Mouse (Mus musculus): ENCODE measurements around the gene Zc2hc1b. TPM values are rescaled to one million over a fixed set of nuclear protein-coding genes. Genes with fewer than 3 reads are reported as not detected.

Gene Zc2hc1b
- total and polyA plus RNA-seq, 3 experiments: not detected

- WGBS: 85% methylated on average over 9 of the region's 9 CpGs
- Histone ChIP-seq H3K79me2 (replicated peaks; ENCODE audit: control insufficient read depth, insufficient read depth, low read length) (no peaks in the 10 kb centered on the region), H3K27me3 (ENCODE audit: control insufficient read depth, insufficient read depth, low read length) (no peaks in the 10 kb centered on the region), H3K36me3 (ENCODE audit: control insufficient read depth, insufficient read depth, low read length) (no peaks in the 10 kb centered on the region; the same call in 1 of the 2 replicates), H3K27ac (no peak overlapping the region), H3K4me1 (ENCODE audit: control insufficient read depth, insufficient read depth, low read length) (no peaks in the 10 kb centered on the region), H3K9ac (ENCODE audit: low read depth, low read length) (no peak overlapping the region), H3K4me3 (no peak overlapping the region)
- DNase-seq: no peak
- intact Hi-C loops (cut with DNase I): no loop called here
- no peak for TF ChIP-seq CTCF (IDR thresholded peaks at IDR 0.05)
- no peak for TF ChIP-seq EP300 (IDR thresholded peaks at IDR 0.05; ENCODE audit: insufficient read depth, low read depth, low read length)
- TF ChIP-seq POLR2A (IDR thresholded peaks at IDR 0.05; ENCODE audit: insufficient read depth, low read depth, low read length): no peak
Measured at GRCm38 (mm10) chr10:13212326-13212725, 34.5 kb upstream of the Zc2hc1b start.

GRCm38 (mm10) chr10:13209930-13210637 lies 32.3 kb upstream of the Zc2hc1b start:
- Histone ChIP-seq H3K4me3 (no peak overlapping the region), H3K4me1 (ENCODE audit: control insufficient read depth, insufficient read depth, low read length) (no peaks in the 10 kb centered on the region), H3K27me3 (ENCODE audit: control insufficient read depth, insufficient read depth, low read length) (no peaks in the 10 kb centered on the region), H3K36me3 (ENCODE audit: control insufficient read depth, insufficient read depth, low read length) (no peaks in the 10 kb centered on the region; the same call in 1 of the 2 replicates), H3K79me2 (replicated peaks; ENCODE audit: control insufficient read depth, insufficient read depth, low read length) (no peaks in the 10 kb centered on the region), H3K27ac (no peak overlapping the region), H3K9ac (ENCODE audit: low read depth, low read length) (no peak overlapping the region)
- TF ChIP-seq EP300 (IDR thresholded peaks at IDR 0.05; ENCODE audit: insufficient read depth, low read depth, low read length) (no peak), CTCF (IDR thresholded peaks at IDR 0.05) (no peak)
- no peak for DNase-seq
- 56% methylated on average over 8 of the region's 8 CpGs for WGBS
- intact Hi-C loops (cut with DNase I): no loop called here

- Histone ChIP-seq H3K9ac (ENCODE audit: low read depth, low read length) (no peak overlapping the region), H3K36me3 (ENCODE audit: control insufficient read depth, insufficient read depth, low read length) (no peaks in the 10 kb centered on the region; the same call in 1 of the 2 replicates), H3K27me3 (ENCODE audit: control insufficient read depth, insufficient read depth, low read length) (no peaks in the 10 kb centered on the region), H3K4me1 (ENCODE audit: control insufficient read depth, insufficient read depth, low read length) (no peaks in the 10 kb centered on the region), H3K4me3 (no peak overlapping the region), H3K79me2 (replicated peaks; ENCODE audit: control insufficient read depth, insufficient read depth, low read length) (no peaks in the 10 kb centered on the region), H3K27ac (no peak overlapping the region)
- no peak for DNase-seq
- 84% methylated on average over 3 of the region's 3 CpGs for WGBS
- intact Hi-C loops (cut with DNase I): no loop called here
- TF ChIP-seq CTCF (IDR thresholded peaks at IDR 0.05) (no peak), EP300 (IDR thresholded peaks at IDR 0.05; ENCODE audit: insufficient read depth, low read depth, low read length) (no peak), POLR2A (IDR thresholded peaks at IDR 0.05; ENCODE audit: insufficient read depth, low read depth, low read length) (no peak)
Measured at GRCm38 (mm10) chr10:13209506-13209905, 31.7 kb upstream of the Zc2hc1b start.

- no peak for TF ChIP-seq EP300 (IDR thresholded peaks at IDR 0.05; ENCODE audit: insufficient read depth, low read depth, low read length)
- no peak for TF ChIP-seq POLR2A (IDR thresholded peaks at IDR 0.05; ENCODE audit: insufficient read depth, low read depth, low read length)
- TF ChIP-seq CTCF (IDR thresholded peaks at IDR 0.05): no peak
- Histone ChIP-seq H3K4me3 (no peak overlapping the region), H3K9ac (ENCODE audit: low read depth, low read length) (no peak overlapping the region), H3K27me3 (ENCODE audit: control insufficient read depth, insufficient read depth, low read length) (no peaks in the 10 kb centered on the region), H3K27ac (no peak overlapping the region), H3K79me2 (replicated peaks; ENCODE audit: control insufficient read depth, insufficient read depth, low read length) (no peaks in the 10 kb centered on the region), H3K36me3 (ENCODE audit: control insufficient read depth, insufficient read depth, low read length) (no peaks in the 10 kb centered on the region; the same call in 1 of the 2 replicates), H3K4me1 (ENCODE audit: control insufficient read depth, insufficient read depth, low read length) (no peaks in the 10 kb centered on the region)
- 99% methylated on average over 4 of the region's 4 CpGs for WGBS
- DNase-seq: no peak
- intact Hi-C loops (cut with DNase I): no loop called here
Measured at GRCm38 (mm10) chr10:13209061-13209460, 31.2 kb upstream of the Zc2hc1b start.

- H3K4me3 ChIP-seq: no peak overlapping the region
- H3K36me3 ChIP-seq (ENCODE audit: control insufficient read depth, insufficient read depth, low read length): no peaks in the 10 kb centered on the region
- H3K27me3 ChIP-seq (ENCODE audit: control insufficient read depth, insufficient read depth, low read length): no peaks in the 10 kb centered on the region
- WGBS: 84% methylated on average over 6 of the region's 6 CpGs
- H3K9ac ChIP-seq (ENCODE audit: low read depth, low read length): no peak overlapping the region
- H3K4me1 ChIP-seq (ENCODE audit: control insufficient read depth, insufficient read depth, low read length): no peaks in the 10 kb centered on the region
- H3K79me2 ChIP-seq (replicated peaks; ENCODE audit: control insufficient read depth, insufficient read depth, low read length): no peaks in the 10 kb centered on the region
- DNase-seq: no peak
- intact Hi-C loops (cut with DNase I): no loop called here
- TF ChIP-seq POLR2A (IDR thresholded peaks at IDR 0.05; ENCODE audit: insufficient read depth, low read depth, low read length) (no peak), EP300 (IDR thresholded peaks at IDR 0.05; ENCODE audit: insufficient read depth, low read depth, low read length) (no peak)
- no peak overlapping the region for H3K27ac ChIP-seq
Measured at GRCm38 (mm10) chr10:13201741-13202293, 24.0 kb upstream of the Zc2hc1b start.

GRCm38 (mm10) chr10:13200862-13201261 lies 23.0 kb upstream of the Zc2hc1b start:
- Histone ChIP-seq H3K79me2 (replicated peaks; ENCODE audit: control insufficient read depth, insufficient read depth, low read length) (no peaks in the 10 kb centered on the region), H3K27ac (no peak overlapping the region), H3K4me1 (ENCODE audit: control insufficient read depth, insufficient read depth, low read length) (no peaks in the 10 kb centered on the region), H3K4me3 (no peak overlapping the region), H3K9ac (ENCODE audit: low read depth, low read length) (no peak overlapping the region), H3K36me3 (ENCODE audit: control insufficient read depth, insufficient read depth, low read length) (no peaks in the 10 kb centered on the region), H3K27me3 (ENCODE audit: control insufficient read depth, insufficient read depth, low read length) (no peaks in the 10 kb centered on the region)
- no peak for TF ChIP-seq CTCF (IDR thresholded peaks at IDR 0.05)
- TF ChIP-seq POLR2A (IDR thresholded peaks at IDR 0.05; ENCODE audit: insufficient read depth, low read depth, low read length): no peak
- TF ChIP-seq EP300 (IDR thresholded peaks at IDR 0.05; ENCODE audit: insufficient read depth, low read depth, low read length): no peak
- DNase-seq: no peak
- 94% methylated on average over 3 of the region's 3 CpGs for WGBS
- intact Hi-C loops (cut with DNase I): no loop called here

All from heart, adult 2 months (tissue).